Mouse (Mus musculus) C2C12 (cell line): ENCODE results near the gene Osbpl8.

Source experiments
- CEBPB ChIP-seq: IDR thresholded peaks from one replicate; pipeline ENCODE4 v1.6.1; 2011; ENCODE audit warnings: low read depth, mild to moderate bottlenecking, control low read depth, moderate library complexity
- CTCF ChIP-seq: IDR thresholded peaks from one replicate; pipeline ENCODE4 v1.5.1; 2011; ENCODE audit not compliant: control insufficient read depth, insufficient read depth, insufficient read length
- MAX ChIP-seq: IDR thresholded peaks from one replicate; pipeline ENCODE4 v1.6.1; 2011; ENCODE audit warnings: mild to moderate bottlenecking, control low read depth
- MYOD1 ChIP-seq: IDR thresholded peaks from one replicate; pipeline ENCODE4 v1.6.1; 2011; ENCODE audit warnings: low read depth; ENCODE audit not compliant: control insufficient read depth, insufficient read length
- MYOG ChIP-seq: IDR thresholded peaks from one replicate; pipeline ENCODE4 v1.6.1; 2011; ENCODE audit not compliant: control insufficient read depth, insufficient read length; ENCODE audit errors: extremely low read depth
- USF1 ChIP-seq: IDR thresholded peaks from one replicate; pipeline ENCODE4 v1.6.1; 2011; ENCODE audit warnings: low read depth, mild to moderate bottlenecking, control low read depth, moderate library complexity

DNA sequence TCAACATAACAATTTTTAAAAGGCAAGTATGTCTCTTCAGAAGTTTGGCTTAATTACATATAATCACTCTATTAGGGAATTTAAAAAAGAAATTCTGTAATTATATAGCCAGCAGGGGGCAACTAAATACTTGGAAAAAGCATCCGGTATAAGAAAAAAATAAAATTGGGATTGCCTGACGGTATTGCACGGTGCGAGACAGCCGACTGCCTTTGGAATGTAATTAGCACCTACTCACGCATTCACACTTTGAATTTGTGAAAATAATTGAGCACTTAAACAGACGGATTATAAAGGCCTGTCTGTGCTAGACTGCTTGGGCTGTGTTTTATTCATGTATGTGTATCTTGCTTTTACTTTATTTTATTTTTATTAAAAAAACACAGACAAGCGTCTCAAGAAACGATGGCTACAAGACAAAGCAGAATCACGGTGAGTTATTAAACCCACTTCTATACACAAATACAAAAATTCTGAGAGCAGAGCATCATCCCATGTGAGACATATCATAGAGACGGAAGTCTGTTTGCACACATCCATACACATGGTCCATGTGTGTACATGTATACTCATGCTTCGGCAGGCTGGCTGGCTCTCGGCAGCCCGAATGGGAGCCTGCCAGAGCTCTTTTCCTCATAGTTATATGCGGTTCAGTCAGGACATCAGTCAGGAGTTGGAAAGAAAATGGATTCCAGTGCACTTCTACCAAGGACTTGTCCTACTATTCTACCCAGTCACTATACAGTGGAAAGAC lies 34.5 kb upstream of the Osbpl8 start:
- TF ChIP-seq CTCF: no peak
- no peak for TF ChIP-seq CEBPB
- no peak for TF ChIP-seq MYOD1
- TF ChIP-seq USF1: no peak
- no peak for TF ChIP-seq MAX
- TF ChIP-seq MYOG: no peak
